Mouse (Mus musculus): ENCODE data around the gene Clns1a.

The Clns1a gene

GRCm38 (mm10) chr7:97728666-97729614 lies 32.5 kb downstream of the Clns1a start:
- no peak for DNase-seq

- no peak for DNase-seq
Observed at GRCm38 (mm10) chr7:97730427-97730826, 34.0 kb downstream of the Clns1a start.

- DNase-seq = no peak
Observed at GRCm38 (mm10) chr7:97733606-97734005, 37.2 kb downstream of the Clns1a start.

- DNase-seq = no peak
Observed at GRCm38 (mm10) chr7:97735021-97735420, 38.6 kb downstream of the Clns1a start.

- DNase-seq = peak; percentile 30 to 76
Observed at GRCm38 (mm10) chr7:97735886-97736420, 39.5 kb downstream of the Clns1a start.

GRCm38 (mm10) chr7:97737256-97737637 lies 40.8 kb downstream of the Clns1a start:
- no peak for DNase-seq

GRCm38 (mm10) chr7:97737638-97738456 lies 41.4 kb downstream of the Clns1a start, which contains the start of gene Aqp11:
TSS of gene Aqp11 (minus strand) at chr7:97738289.
- peak; percentile 90 to 93 for DNase-seq

- peak; percentile 38 to 56 for DNase-seq
Observed at GRCm38 (mm10) chr7:97740948-97741347, 44.5 kb downstream of the Clns1a start.

- DNase-seq = no peak
Observed at GRCm38 (mm10) chr7:97741756-97742291, 45.4 kb downstream of the Clns1a start.

GRCm38 (mm10) chr7:97745299-97745698 lies 48.9 kb downstream of the Clns1a start:
- peak; percentile 24 to 42 for DNase-seq

GRCm38 (mm10) chr7:97747176-97747707 lies 50.8 kb downstream of the Clns1a start:
- DNase-seq = no peak

GRCm38 (mm10) chr7:97747787-97748497 lies 51.5 kb downstream of the Clns1a start:
- peak; percentile 84 to 90 for DNase-seq

GRCm38 (mm10) chr7:97748527-97749206 lies 52.2 kb downstream of the Clns1a start:
- DNase-seq = peak; percentile 42 to 56

- DNase-seq = peak; percentile 37 to 58
Observed at GRCm38 (mm10) chr7:97749207-97750190, 53.1 kb downstream of the Clns1a start.

GRCm38 (mm10) chr7:97756967-97757881 lies 60.8 kb downstream of the Clns1a start:
- no peak for DNase-seq

GRCm38 (mm10) chr7:97764591-97764990 lies 68.2 kb downstream of the Clns1a start:
- no peak for DNase-seq

GRCm38 (mm10) chr7:97765181-97765962 lies 68.9 kb downstream of the Clns1a start:
- DNase-seq = peak; percentile 25 to 44

- DNase-seq = no peak
Observed at GRCm38 (mm10) chr7:97765963-97766347, 69.5 kb downstream of the Clns1a start.

Data from lung, adult 18-20 months (tissue).